Mouse (Mus musculus): ENCODE results near the gene Rhov. TPM values are rescaled to one million over a fixed set of nuclear protein-coding genes. Genes with fewer than 3 reads are reported as not detected.
A peak's percentile ranks its signal among the peaks of the same experiment; 100 is the strongest.

Rhov gene
- polyA plus RNA-seq, 1 experiment from 2014 or later, result 3.0 TPM

- no peak overlapping the region for H3K27ac ChIP-seq (ENCODE audit: low read length)
- H3K9me3 ChIP-seq (ENCODE audit: low read length), result no peaks in the 10 kb centered on the region
- H3K4me2 ChIP-seq (replicated peaks; ENCODE audit: low read depth, low read length), result no peak overlapping the region
- no peak for DNase-seq (ENCODE audit: low spot score)
- 0 out of 2 replicates have a peak, but pooled peaks cover 3% of the 10 kb centered on the region for H3K4me1 ChIP-seq (ENCODE audit: insufficient read depth, low read depth, low read length)
- ATAC-seq, result no peak
- no peaks in the 10 kb centered on the region for H3K27me3 ChIP-seq (replicated peaks; ENCODE audit: insufficient read depth, low read length)
- TF ChIP-seq CTCF (IDR thresholded peaks at IDR 0.05) (no peak), EP300 (IDR thresholded peaks at IDR 0.05) (no peak)
- no peak overlapping the region for H3K4me3 ChIP-seq (ENCODE audit: low read depth, low read length)
- whole genome bisulfite sequencing, result 64% methylated on average over 5 of the region's 5 CpGs
- H3K36me3 ChIP-seq (ENCODE audit: insufficient read depth, low read length), result no peaks in the 10 kb centered on the region
- H3K9ac ChIP-seq (replicated peaks; ENCODE audit: low read depth), result no peak overlapping the region
These were observed 7.3 kb downstream of the Rhov start for GRCm38 (mm10) chr2:119263813-119264212.

GRCm38 (mm10) chr2:119262978-119263377 lies 8.1 kb downstream of the Rhov start:
- Histone ChIP-seq H3K27ac (ENCODE audit: low read length) (no peak overlapping the region), H3K9me3 (ENCODE audit: low read length) (no peaks in the 10 kb centered on the region), H3K9ac (replicated peaks; ENCODE audit: low read depth) (no peak overlapping the region), H3K27me3 (replicated peaks; ENCODE audit: insufficient read depth, low read length) (no peaks in the 10 kb centered on the region), H3K4me2 (replicated peaks; ENCODE audit: low read depth, low read length) (peak overlapping the region; percentile 11; the same call in 1 of the 2 replicates), H3K4me1 (ENCODE audit: insufficient read depth, low read depth, low read length) (0 out of 2 replicates have a peak, but pooled peaks cover 3% of the 10 kb centered on the region), H3K4me3 (ENCODE audit: low read depth, low read length) (no peak overlapping the region), H3K36me3 (ENCODE audit: insufficient read depth, low read length) (no peaks in the 10 kb centered on the region)
- DNase-seq (ENCODE audit: low spot score) (peak; percentile 88), ATAC-seq (peak; percentile 94)
- TF ChIP-seq EP300 (IDR thresholded peaks at IDR 0.05) (no peak), CTCF (IDR thresholded peaks at IDR 0.05) (no peak)
- 13% methylated on average over 8 of the region's 8 CpGs for WGBS

- ATAC-seq (peak; percentile 25; the same call in 1 of the 2 replicates), DNase-seq (ENCODE audit: low spot score) (peak; percentile 28)
- no peak overlapping the region for H3K9ac ChIP-seq (replicated peaks; ENCODE audit: low read depth)
- 0 out of 2 replicates have a peak, but pooled peaks cover 3% of the 10 kb centered on the region for H3K4me1 ChIP-seq (ENCODE audit: insufficient read depth, low read depth, low read length)
- H3K27me3 ChIP-seq (replicated peaks; ENCODE audit: insufficient read depth, low read length), result no peaks in the 10 kb centered on the region
- H3K27ac ChIP-seq (ENCODE audit: low read length), result no peak overlapping the region
- no peak overlapping the region for H3K4me2 ChIP-seq (replicated peaks; ENCODE audit: low read depth, low read length)
- 3% methylated on average over 2 of the region's 2 CpGs for WGBS
- TF ChIP-seq CTCF (IDR thresholded peaks at IDR 0.05) (no peak), EP300 (IDR thresholded peaks at IDR 0.05) (no peak)
- H3K36me3 ChIP-seq (ENCODE audit: insufficient read depth, low read length), result no peaks in the 10 kb centered on the region
- H3K9me3 ChIP-seq (ENCODE audit: low read length), result no peaks in the 10 kb centered on the region
- H3K4me3 ChIP-seq (ENCODE audit: low read depth, low read length), result no peak overlapping the region
These were observed 9.7 kb downstream of the Rhov start for GRCm38 (mm10) chr2:119261326-119261725.

GRCm38 (mm10) chr2:119260518-119260917 lies 10.6 kb downstream of the Rhov start:
- DNase-seq (ENCODE audit: low spot score) (no peak), ATAC-seq (no peak)
- Histone ChIP-seq H3K4me2 (replicated peaks; ENCODE audit: low read depth, low read length) (no peak overlapping the region), H3K27ac (ENCODE audit: low read length) (no peak overlapping the region), H3K4me3 (ENCODE audit: low read depth, low read length) (no peak overlapping the region), H3K9me3 (ENCODE audit: low read length) (no peaks in the 10 kb centered on the region), H3K4me1 (ENCODE audit: insufficient read depth, low read depth, low read length) (0 out of 2 replicates have a peak, but pooled peaks cover 3% of the 10 kb centered on the region), H3K9ac (replicated peaks; ENCODE audit: low read depth) (no peak overlapping the region), H3K27me3 (replicated peaks; ENCODE audit: insufficient read depth, low read length) (no peaks in the 10 kb centered on the region), H3K36me3 (ENCODE audit: insufficient read depth, low read length) (no peaks in the 10 kb centered on the region)
- TF ChIP-seq CTCF (IDR thresholded peaks at IDR 0.05) (no peak), EP300 (IDR thresholded peaks at IDR 0.05) (no peak)
- 67% methylated on average over 1 of the region's 1 CpGs for WGBS

GRCm38 (mm10) chr2:119254976-119255375 lies 16.1 kb downstream of the Rhov start:
- no peak for ATAC-seq
- no peaks in the 10 kb centered on the region for H3K9me3 ChIP-seq (ENCODE audit: low read length)
- TF ChIP-seq CTCF (IDR thresholded peaks at IDR 0.05), result no peak
- no peak for TF ChIP-seq EP300 (IDR thresholded peaks at IDR 0.05)
- H3K27ac ChIP-seq (ENCODE audit: low read length), result no peak overlapping the region
- H3K27me3 ChIP-seq (replicated peaks; ENCODE audit: insufficient read depth, low read length), result no peaks in the 10 kb centered on the region
- no peak overlapping the region for H3K4me3 ChIP-seq (ENCODE audit: low read depth, low read length)
- H3K4me1 ChIP-seq (ENCODE audit: insufficient read depth, low read depth, low read length), result no peaks in the 10 kb centered on the region
- H3K36me3 ChIP-seq (ENCODE audit: insufficient read depth, low read length), result no peaks in the 10 kb centered on the region
- H3K4me2 ChIP-seq (replicated peaks; ENCODE audit: low read depth, low read length), result no peak overlapping the region
- DNase-seq (ENCODE audit: low spot score), result no peak
- 28% methylated on average over 7 of the region's 7 CpGs for WGBS
- no peak overlapping the region for H3K9ac ChIP-seq (replicated peaks; ENCODE audit: low read depth)

- DNase-seq (ENCODE audit: low spot score) (peak; percentile 92), ATAC-seq (peak; percentile 73)
- TF ChIP-seq CTCF (IDR thresholded peaks at IDR 0.05) (peak; percentile 95), EP300 (IDR thresholded peaks at IDR 0.05) (peak; percentile 46)
- H3K9ac ChIP-seq (replicated peaks; ENCODE audit: low read depth), result no peak overlapping the region
- peak overlapping the region; percentile 55 for H3K27ac ChIP-seq (ENCODE audit: low read length)
- H3K4me3 ChIP-seq (ENCODE audit: low read depth, low read length), result no peak overlapping the region
- no peaks in the 10 kb centered on the region for H3K4me1 ChIP-seq (ENCODE audit: insufficient read depth, low read depth, low read length)
- H3K9me3 ChIP-seq (ENCODE audit: low read length), result no peaks in the 10 kb centered on the region
- H3K27me3 ChIP-seq (replicated peaks; ENCODE audit: insufficient read depth, low read length), result no peaks in the 10 kb centered on the region
- no peaks in the 10 kb centered on the region for H3K36me3 ChIP-seq (ENCODE audit: insufficient read depth, low read length)
- H3K4me2 ChIP-seq (replicated peaks; ENCODE audit: low read depth, low read length), result peak overlapping the region; percentile 25; the same call in 1 of the 2 replicates
- 11% methylated on average over 11 of the region's 11 CpGs for WGBS
These were observed 20.1 kb downstream of the Rhov start for GRCm38 (mm10) chr2:119250826-119251478.
